Mouse (Mus musculus): ENCODE results near the gene Arid4a.

DNA sequence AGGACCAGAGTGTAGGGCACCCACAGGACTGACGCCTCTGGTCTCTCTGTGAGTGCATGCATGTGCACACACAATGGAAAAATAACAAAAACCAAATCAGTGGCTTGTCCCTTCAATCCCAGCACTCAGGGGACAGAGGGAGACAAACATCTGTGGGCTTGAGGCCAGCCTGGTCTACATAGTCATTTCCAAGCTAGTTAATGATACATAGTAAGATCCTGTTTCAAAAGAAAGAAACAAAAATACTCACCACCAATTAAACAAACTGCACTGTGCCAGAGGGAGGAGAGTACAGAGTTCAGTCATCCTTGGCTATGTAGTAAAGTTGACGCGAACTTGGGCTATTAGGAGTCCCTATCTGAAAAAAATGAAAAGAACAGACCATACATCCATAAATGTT, 27.8 kb downstream of the Arid4a start:
- TF ChIP-seq CTCF (IDR thresholded peaks at IDR 0.05; ENCODE audit: low read depth): no peak
- TF ChIP-seq EP300 (optimal IDR thresholded peaks at IDR 0.05): no peak

All from stomach, postnatal 0 days (tissue).